Mouse (Mus musculus): Measurements from ENCODE around the gene Farp2. TPM values are rescaled to one million over a fixed set of nuclear protein-coding genes. Genes with fewer than 3 reads are reported as not detected.

Farp2 gene
- 3.0 and 3.2 TPM in 2 replicates for polyA plus RNA-seq (2015; fragmentation: Nextera tagmentation; extraction: Ambion mirVana)

DNA sequence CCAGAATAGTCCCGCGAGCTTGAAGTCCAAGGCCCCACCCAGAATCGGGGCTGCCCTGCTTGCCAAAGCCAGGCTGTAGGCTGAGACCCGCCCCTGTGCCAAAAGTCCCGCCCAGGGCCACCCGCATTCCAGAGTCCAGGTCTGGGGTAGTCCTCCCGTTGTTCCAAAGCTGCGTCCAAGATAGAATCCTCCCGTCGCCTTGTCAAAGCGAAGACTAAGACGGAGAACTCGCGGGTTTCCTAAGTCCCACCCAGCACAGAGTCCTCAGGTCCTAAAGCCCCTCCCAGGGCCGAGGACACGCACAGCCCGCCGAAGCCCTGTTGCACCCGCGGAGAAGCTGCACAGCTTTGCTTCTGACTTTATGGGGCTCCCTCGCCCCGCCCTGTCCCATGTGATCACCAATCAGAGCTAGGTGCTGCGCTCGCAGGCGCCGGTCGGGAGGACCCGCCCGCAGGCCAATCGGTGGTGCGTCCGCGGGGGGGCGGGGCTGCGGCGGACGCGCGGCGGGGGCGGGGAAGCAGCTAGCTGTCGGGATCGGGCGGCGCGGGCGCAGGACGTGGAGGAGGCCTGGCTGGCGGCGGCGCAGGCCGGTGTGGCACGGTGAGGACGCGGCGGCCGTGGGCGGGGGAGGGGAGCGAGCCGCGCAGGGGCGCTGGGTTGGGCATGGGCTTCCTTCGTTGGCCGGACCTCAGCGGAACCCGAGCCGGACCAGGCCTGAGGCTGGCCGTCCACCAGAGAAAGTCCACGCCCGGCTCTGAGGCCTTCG, at the start of gene Farp2:
Gene Farp2 (plus strand): TSS at position 495 of the 766 bp plus-strand sequence.

GRCm38 (mm10) chr1:93478586-93479475, 33.0 kb upstream of the Farp2 start, which contains the start of gene Hdlbp:
Hdlbp (minus strand) TSS chr1:93478815.

DNA sequence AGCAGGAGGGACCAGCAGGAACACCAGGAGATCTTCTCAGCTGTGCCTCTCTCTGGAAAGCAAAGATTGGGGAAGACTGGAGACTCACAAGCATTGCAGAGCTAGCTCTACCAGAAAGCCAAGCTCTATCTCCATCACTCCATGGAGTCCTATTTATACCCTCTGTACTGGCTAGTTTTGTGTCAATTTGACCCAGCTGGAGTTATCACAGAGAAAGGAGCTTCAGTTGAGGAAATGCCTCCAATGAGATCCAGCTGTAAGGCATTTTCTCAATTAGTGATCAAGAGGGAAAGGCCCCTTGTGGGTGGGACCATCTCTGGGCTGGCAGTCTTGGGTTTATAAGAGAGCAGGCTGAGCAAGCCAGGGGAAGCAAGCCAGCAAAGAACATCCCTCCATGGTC, 146.7 kb downstream of the Farp2 start, which contains the start of gene Stk25:
Gene Stk25 (minus strand): TSS at position 101 of the 400 bp plus-strand sequence.

Other genes with a start within 250 kb of the Farp2 start
- 14.8 and 14.9 TPM in 2 replicates for gene Mterf4, start 206.2 kb upstream of the Farp2 start, polyA plus RNA-seq (2015; fragmentation: Nextera tagmentation; extraction: Ambion mirVana)
- gene Ppp1r7, start 169.2 kb upstream of the Farp2 start, polyA plus RNA-seq (2015; fragmentation: Nextera tagmentation; extraction: Ambion mirVana) = 31.7 and 43.5 TPM in 2 replicates
- gene Pask, start 168.6 kb upstream of the Farp2 start, polyA plus RNA-seq (2015; fragmentation: Nextera tagmentation; extraction: Ambion mirVana) = 3.1 and 3.2 TPM in 2 replicates
- gene Ano7, start 138.1 kb upstream of the Farp2 start, polyA plus RNA-seq (2015; fragmentation: Nextera tagmentation; extraction: Ambion mirVana) = 0.24 and 0.28 TPM in 2 replicates
- 153 and 198 TPM in 2 replicates for gene Hdlbp, start 33.3 kb upstream of the Farp2 start, polyA plus RNA-seq (2015; fragmentation: Nextera tagmentation; extraction: Ambion mirVana)
- 107 and 120 TPM in 2 replicates for gene Stk25, start 146.6 kb downstream of the Farp2 start, polyA plus RNA-seq (2015; fragmentation: Nextera tagmentation; extraction: Ambion mirVana)
- 212 and 254 TPM in 2 replicates for gene Bok, start 173.6 kb downstream of the Farp2 start, polyA plus RNA-seq (2015; fragmentation: Nextera tagmentation; extraction: Ambion mirVana)
- 54.1 and 57.4 TPM in 2 replicates for gene Atg4b, start 239.4 kb downstream of the Farp2 start, polyA plus RNA-seq (2015; fragmentation: Nextera tagmentation; extraction: Ambion mirVana)
- 32.5 and 34.3 TPM in 2 replicates for gene Thap4, start 242.8 kb downstream of the Farp2 start, polyA plus RNA-seq (2015; fragmentation: Nextera tagmentation; extraction: Ambion mirVana)